Mouse (Mus musculus): Measurements from ENCODE around the gene Gm30191.
A peak's percentile ranks its signal among the peaks of the same experiment; 100 is the strongest.
"Not testable (repeated sequence)": the region's sequence is repeated elsewhere in the genome, so short reads cannot be mapped to it uniquely, and the experiment has no call there.

DNA sequence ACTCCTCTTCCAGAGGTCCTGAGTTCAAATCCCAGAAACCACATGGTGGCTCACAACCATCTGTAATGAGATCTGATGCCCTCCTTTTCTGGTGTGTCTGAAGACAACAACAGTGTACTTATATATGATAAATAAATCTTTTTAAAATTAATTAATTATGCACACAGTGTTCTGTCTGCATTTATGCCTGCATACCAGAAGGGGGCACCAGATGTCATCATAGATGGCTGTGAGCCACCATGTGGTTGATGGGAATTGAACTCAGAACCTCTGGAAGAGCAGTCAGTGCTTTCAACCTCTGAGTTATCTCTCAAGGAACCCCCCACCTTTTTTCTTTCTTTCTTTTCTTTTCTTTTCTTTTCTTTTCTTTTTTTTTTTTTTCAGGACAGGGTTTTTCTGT, 22.9 kb downstream of the Gm30191 start:
- TF ChIP-seq HCFC1 (IDR thresholded peaks at IDR 0.05; ENCODE audit: low read depth, low read length); BHLHE40 (IDR thresholded peaks at IDR 0.05; ENCODE audit: low read depth, low read length); EP300 (IDR thresholded peaks at IDR 0.05; ENCODE audit: low read length); ZMIZ1 (IDR thresholded peaks at IDR 0.05; ENCODE audit: low read depth, low read length); CHD2 (IDR thresholded peaks at IDR 0.05; ENCODE audit: low read length); ELF1 (IDR thresholded peaks at IDR 0.05; ENCODE audit: low read depth, low read length); MAFK (IDR thresholded peaks at IDR 0.05; ENCODE audit: insufficient replicate concordance, low read length); POLR2AphosphoS2 (IDR thresholded peaks at IDR 0.05; ENCODE audit: low read depth, low read length); MXI1 (IDR thresholded peaks at IDR 0.05; ENCODE audit: low read depth, low read length): not testable (repeated sequence)
- TF ChIP-seq CTCF (conservative IDR thresholded peaks at IDR 0.05 in 1 of 2, IDR thresholded peaks at IDR 0.05 in 1 of 2; ENCODE audit: low read depth in 2 of 2, low read length in 2 of 2) (peak in 1 of 2 experiments; percentile 63; a peak in 2 of 4 replicates), RAD21 (IDR thresholded peaks at IDR 0.05; ENCODE audit: low read depth, low read length) (peak; percentile 34)

Measured in CH12.LX (cell line).